In genomic region chr5:31201742-31202590, GRCm38 (mm10) we compare ENCODE assay signal across 7 mouse cellular contexts. TPM values are rescaled to one million over a fixed set of nuclear protein-coding genes. Genes with fewer than 3 reads are reported as not detected.
A peak's percentile ranks its signal among the peaks of the same experiment; 100 is the strongest.
DNase-seq lines count a peak whose midpoint lies in the region; ATAC-seq lines count a peak whose summit lies in the region.

Gene Zfp513 (minus strand): TSS chr5:31202303.

- intact Hi-C loops in left cerebral cortex, postnatal 36 days (cut with DNase I) = loop anchor here (1.0 kb wide), 1 partner anchor 9 kb away; the partner anchor contains the start of genes Eif2b4 and Snx17

- peaks cover 4% of the 10 kb centered on the region; the same call in 1 of the 2 replicates for H3K4me1 ChIP-seq in intestine, embryonic 16.5 days (ENCODE audit: control insufficient read depth, insufficient read depth, low read length)
- H3K4me1 ChIP-seq in midbrain, embryonic 11.5 days (ENCODE audit: control insufficient read depth, insufficient read depth, low read length) = peaks cover 12% of the 10 kb centered on the region

- ATAC-seq in intestine, embryonic 16.5 days = peak; percentile 98
- peak; percentile 97 for ATAC-seq in midbrain, embryonic 11.5 days (ENCODE audit: low FRiP score)

- peak; percentile 99 for DNase-seq in adrenal gland, adult 8-10 months
- peak; percentile 94 for DNase-seq in embryo, embryonic 9.5 days (ENCODE audit: extremely low spot score)
- peak; percentile 82 to 92 for DNase-seq in gastrocnemius, postnatal 4 days (ENCODE audit: low spot score in 2 of 2)
- DNase-seq in left cerebral cortex, postnatal 36 days (ENCODE audit: low spot score in 2 of 2) = peak; percentile 97
- peak; percentile 98 for DNase-seq in midbrain, embryonic 11.5 days (ENCODE audit: low spot score, missing footprints)
- DNase-seq in skeletal muscle tissue, adult 2 months (ENCODE audit: low read depth, low spot score) = peak; percentile 99

- peak within 1 kb of the TSS; percentile 66 for H3K4me2 ChIP-seq in intestine, embryonic 16.5 days (ENCODE audit: low read depth, low read length)
- peak within 1 kb of the TSS; percentile 64 for H3K4me2 ChIP-seq in midbrain, embryonic 11.5 days

- H3K27ac ChIP-seq in intestine, embryonic 16.5 days (ENCODE audit: low read length) = peak within 1 kb of the TSS; percentile 83
- H3K27ac ChIP-seq in midbrain, embryonic 11.5 days (ENCODE audit: low read depth, low read length) = peak within 1 kb of the TSS; percentile 74

- under 1% methylated on average over 53 of the region's 53 CpGs for WGBS in intestine, embryonic 16.5 days
- WGBS in midbrain, embryonic 11.5 days = under 1% methylated on average over 53 of the region's 53 CpGs

- no peaks in the 10 kb centered on the region for H3K9me3 ChIP-seq in intestine, embryonic 16.5 days (ENCODE audit: control insufficient read depth, low read length)
- peaks cover 4% of the 10 kb centered on the region for H3K9me3 ChIP-seq in midbrain, embryonic 11.5 days (ENCODE audit: control insufficient read depth, low read length)

- H3K36me3 ChIP-seq in intestine, embryonic 16.5 days (ENCODE audit: control insufficient read depth, insufficient read depth, low read length) = peaks cover 48% of the 10 kb centered on the region
- peaks cover 28% of the 10 kb centered on the region for H3K36me3 ChIP-seq in midbrain, embryonic 11.5 days (ENCODE audit: control insufficient read depth, insufficient read depth, low read length)

- H3K4me3 ChIP-seq in intestine, embryonic 16.5 days (ENCODE audit: low read length) = peak within 1 kb of the TSS; percentile 79
- peak within 1 kb of the TSS; percentile 76 for H3K4me3 ChIP-seq in midbrain, embryonic 11.5 days (ENCODE audit: low read depth, low read length)

- no peaks in the 10 kb centered on the region for H3K27me3 ChIP-seq in intestine, embryonic 16.5 days (replicated peaks; ENCODE audit: control insufficient read depth, insufficient read depth, low read length)
- no peaks in the 10 kb centered on the region for H3K27me3 ChIP-seq in midbrain, embryonic 11.5 days (ENCODE audit: control insufficient read depth, insufficient read depth, low read length)

- peak within 1 kb of the TSS; percentile 91 for H3K9ac ChIP-seq in intestine, embryonic 16.5 days (ENCODE audit: low read depth, low read length)
- H3K9ac ChIP-seq in midbrain, embryonic 11.5 days (ENCODE audit: low read length) = peak within 1 kb of the TSS; percentile 88

RNA-seq across cellular contexts. Expression of gene Zfp513, which starts in this region (rescaled TPM):
- total RNA-seq in adrenal gland, adult 8-10 months (2022) = 10 to 100 TPM; 23.8 to 41.1 (median 37.2) TPM
- total RNA-seq in gastrocnemius, postnatal 4 days (2021) = 10 to 100 TPM; 12.2 to 13.0 TPM
- polyA plus RNA-seq in intestine, embryonic 16.5 days (2015; fragmentation: Nextera tagmentation; extraction: Ambion mirVana) = 5.5 and 6.0 TPM in 2 replicates
- total RNA-seq in left cerebral cortex, postnatal 36 days (2021) = 10 to 100 TPM; 26.8 to 29.3 TPM
- 4.2 and 6.5 TPM in 2 replicates for polyA plus RNA-seq in midbrain, embryonic 11.5 days (2014; fragmentation: Nextera tagmentation; extraction: Ambion mirVana)

Comparison
In these comparisons a context has a peak if more than half of its experiments do, and no peak if none do; other contexts are left out.
1. Peak in every context shown above with its lines: DNase-seq, ATAC-seq, H3K4me3 ChIP-seq and H3K27ac ChIP-seq.